Mouse (Mus musculus) MEL (cell line): ENCODE data around the gene Men1.

Source experiments
- BHLHE40 ChIP-seq: IDR thresholded peaks from 2 replicates; pipeline ENCODE4 v1.6.1; 2012; ENCODE audit warnings: low read depth, mild to moderate bottlenecking, inconsistent platforms, low read length, improper control_type of control experiment, borderline replicate concordance
- CTCF ChIP-seq, 3 experiments: IDR thresholded peaks in 2 of 3; conservative IDR thresholded peaks in 1 of 3; 2 replicates each; pipeline ENCODE4 v1.5.1; 2011 to 2012; ENCODE audit warnings: low read length in 3 of 3, low read depth in 2 of 3, mild to moderate bottlenecking in 2 of 3, improper control_type of control experiment in 1 of 3, inconsistent platforms in 1 of 3, mixed read lengths in 1 of 3, moderate library complexity in 1 of 3; ENCODE audit not compliant: control insufficient read depth in 1 of 3, insufficient read depth in 1 of 3, poor library complexity in 1 of 3, severe bottlenecking in 1 of 3
- ELF1 ChIP-seq: IDR thresholded peaks from 2 replicates; pipeline ENCODE4 v1.6.1; 2014; ENCODE audit warnings: low read depth, mild to moderate bottlenecking, inconsistent platforms, low read length, improper control_type of control experiment, moderate library complexity
- EP300 ChIP-seq, 2 experiments: IDR thresholded peaks; 2 replicates each; pipeline ENCODE4 v1.6.1; 2011; ENCODE audit warnings: improper control_type of control experiment in 2 of 2, low read length in 2 of 2, low read depth in 1 of 2, mild to moderate bottlenecking in 1 of 2
- GATA1 ChIP-seq: IDR thresholded peaks from 2 replicates; pipeline ENCODE4 v1.6.1; 2011; ENCODE audit warnings: low read depth, low read length, improper control_type of control experiment
- KAT2A ChIP-seq: conservative IDR thresholded peaks from 2 replicates; pipeline ENCODE4 v1.6.1; 2012; ENCODE audit warnings: low read depth, low read length, improper control_type of control experiment, inconsistent platforms
- MAFK ChIP-seq: IDR thresholded peaks from 2 replicates; pipeline ENCODE4 v1.6.1; 2011; ENCODE audit warnings: low read depth, mild to moderate bottlenecking, low read length, improper control_type of control experiment, borderline replicate concordance
- MAX ChIP-seq: IDR thresholded peaks from 2 replicates; pipeline ENCODE4 v1.6.1; 2011; ENCODE audit warnings: low read length, improper control_type of control experiment
- MAZ ChIP-seq: IDR thresholded peaks from 2 replicates; pipeline ENCODE4 v1.6.1; 2012; ENCODE audit warnings: low read depth, mild to moderate bottlenecking, inconsistent platforms, low read length, improper control_type of control experiment
- MYB ChIP-seq: IDR thresholded peaks from 2 replicates; pipeline ENCODE4 v1.6.1; 2011; ENCODE audit warnings: mild to moderate bottlenecking, low read depth, low read length, improper control_type of control experiment
- POLR2A ChIP-seq, 2 experiments: IDR thresholded peaks; 2 replicates each; pipeline ENCODE4 v1.6.1; 2011 to 2012; ENCODE audit warnings: low read length in 2 of 2, mild to moderate bottlenecking in 2 of 2, control low read depth in 1 of 2, improper control_type of control experiment in 1 of 2, low read depth in 1 of 2, moderate library complexity in 1 of 2; ENCODE audit not compliant: control insufficient read depth in 1 of 2, insufficient read depth in 1 of 2, poor library complexity in 1 of 2
- SIN3A ChIP-seq: IDR thresholded peaks from 2 replicates; pipeline ENCODE4 v1.6.1; 2012; ENCODE audit warnings: low read length, improper control_type of control experiment, inconsistent platforms
- SMC3 ChIP-seq: IDR thresholded peaks from 2 replicates; pipeline ENCODE4 v1.6.1; 2011; ENCODE audit warnings: low read depth, low read length, improper control_type of control experiment

GRCm38 (mm10) chr19:6310181-6310580 is 24.6 kb upstream of the Men1 start:
- no peak for TF ChIP-seq CTCF (IDR thresholded peaks at IDR 0.05 in 2 of 3, conservative IDR thresholded peaks at IDR 0.05 in 1 of 3; ENCODE audit: control insufficient read depth in 1 of 3, insufficient read depth in 1 of 3, low read depth in 2 of 3, low read length in 3 of 3, poor library complexity in 1 of 3, severe bottlenecking in 1 of 3)
- TF ChIP-seq MAZ: no peak
- TF ChIP-seq SMC3: no peak
- no peak for TF ChIP-seq POLR2A (IDR thresholded peaks at IDR 0.05; ENCODE audit: control insufficient read depth in 1 of 2, insufficient read depth in 1 of 2, low read depth in 1 of 2, low read length in 2 of 2, poor library complexity in 1 of 2)
- no peak for TF ChIP-seq GATA1
- no peak for TF ChIP-seq MAX
- no peak for TF ChIP-seq SIN3A
- TF ChIP-seq KAT2A: no peak
- no peak for TF ChIP-seq EP300 (IDR thresholded peaks at IDR 0.05; ENCODE audit: low read depth in 1 of 2, low read length in 2 of 2)
- TF ChIP-seq MAFK: no peak
- TF ChIP-seq MYB: no peak
- TF ChIP-seq ELF1: no peak
- TF ChIP-seq BHLHE40: no peak
